Mouse (Mus musculus) ES-E14 (cell line): ENCODE measurements around the gene Mogs.

Experiments
- CHD2 ChIP-seq: IDR thresholded peaks from 2 replicates; pipeline ENCODE4 v1.6.1; 2014; ENCODE audit warnings: mild to moderate bottlenecking, low read depth, low read length, inconsistent platforms
- HCFC1 ChIP-seq: IDR thresholded peaks from 2 replicates; pipeline ENCODE4 v1.6.1; 2012; ENCODE audit warnings: low read length, inconsistent platforms, borderline replicate concordance; ENCODE audit not compliant: insufficient read depth
- ZC3H11A ChIP-seq: IDR thresholded peaks from 2 replicates; pipeline ENCODE4 v1.6.1; 2012; ENCODE audit warnings: low read depth, mild to moderate bottlenecking, inconsistent platforms, low read length, borderline replicate concordance

DNA sequence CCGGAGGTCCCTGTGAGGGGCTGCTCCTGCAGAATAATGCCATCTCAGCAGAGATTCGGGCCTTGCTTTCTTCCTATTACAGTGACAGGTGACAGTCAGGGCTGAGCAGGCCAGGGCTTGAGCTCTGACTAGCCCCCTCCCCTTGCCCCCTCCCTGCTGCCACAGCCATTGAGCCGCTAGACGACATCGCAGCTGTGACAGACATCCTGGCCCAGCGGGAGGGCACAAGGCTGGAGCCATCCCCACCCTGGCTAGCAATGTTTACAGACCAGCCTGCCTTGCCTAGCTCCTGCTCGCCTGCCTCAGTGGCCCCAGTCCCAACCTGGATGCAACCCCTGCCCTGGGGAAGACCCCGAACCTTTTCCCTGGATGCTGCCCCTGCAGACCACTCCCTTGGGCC is 36.4 kb downstream of the Mogs start:
- no peak for TF ChIP-seq HCFC1
- TF ChIP-seq CHD2: no peak
- no peak for TF ChIP-seq ZC3H11A
